Mouse (Mus musculus) intestine, postnatal 0 days (tissue): ENCODE measurements around the gene Gucy1b2. TPM values are rescaled to one million over a fixed set of nuclear protein-coding genes. Genes with fewer than 3 reads are reported as not detected.

Experiments
- ATAC-seq: fragments of 200-750 bp; cut with Nextera tagmentation; 2 replicates; pipeline ENCODE4 v1.8.0; 2017; ENCODE audit warnings: mild to moderate bottlenecking, moderate TSS enrichment, moderate library complexity
- H3K27ac ChIP-seq: fragments of 300-500 bp; sonication (generic); 2 replicates; pipeline ENCODE4 v1.5.1; 2014; ENCODE audit warnings: mild to moderate bottlenecking, low read depth, low read length, moderate library complexity
- H3K27me3 ChIP-seq: fragments of 300-500 bp; sonication (generic); replicated peaks from 2 replicates; pipeline ENCODE4 v1.6.1; 2014; ENCODE audit warnings: low read length, mixed read lengths; ENCODE audit not compliant: control insufficient read depth, insufficient read depth
- H3K36me3 ChIP-seq: fragments of 300-500 bp; sonication (generic); 2 replicates; pipeline ENCODE4 v1.6.1; 2014; ENCODE audit warnings: mild to moderate bottlenecking, moderate library complexity; ENCODE audit not compliant: control insufficient read depth, insufficient read depth
- H3K4me1 ChIP-seq: fragments of 300-500 bp; sonication (generic); replicated peaks from 2 replicates; pipeline ENCODE4 v1.6.1; 2014; ENCODE audit warnings: antibody characterized with exemption, low read length, mixed read lengths; ENCODE audit not compliant: control insufficient read depth, insufficient read depth
- H3K4me2 ChIP-seq: fragments of 300-500 bp; sonication (generic); replicated peaks from 2 replicates; pipeline ENCODE4 v1.6.1; 2014; ENCODE audit warnings: low read depth, mild to moderate bottlenecking, moderate library complexity
- H3K4me3 ChIP-seq: fragments of 300-500 bp; sonication (generic); 2 replicates; pipeline ENCODE4 v1.5.1; 2014; ENCODE audit warnings: low read depth, low read length
- H3K9ac ChIP-seq: fragments of 300-500 bp; sonication (generic); 2 replicates; pipeline ENCODE4 v1.6.1; 2014; ENCODE audit warnings: mild to moderate bottlenecking, low read depth, low read length
- H3K9me3 ChIP-seq: fragments of 300-500 bp; sonication (generic); 2 replicates; pipeline ENCODE4 v1.6.1; 2016; ENCODE audit warnings: mixed run types; ENCODE audit not compliant: control insufficient read depth
- CTCF ChIP-seq: sonication (generic); IDR thresholded peaks from 2 replicates; pipeline ENCODE4 v1.5.1; 2016; ENCODE audit warnings: low read depth, mild to moderate bottlenecking, control low read depth, antibody characterized with exemption, moderate library complexity
- WGBS: fragments of 180-500 bp; shearing (Covaris S2); extraction: QIAGEN DNeasy Blood & Tissue Kit; methylation state at CpG from one replicate; pipeline ENCODE4 v1.1.7; 2014; 5-methylcytosine and 5-hydroxymethylcytosine counted together
- polyA plus RNA-seq: library from polyadenylated mRNA; unstranded; fragments of >200 nt; fragmentation: Nextera tagmentation; extraction: Ambion mirVana; gene quantifications from 2 replicates; pipeline ENCODE4 v1.2.1, GENCODE M21; 2015

Gucy1b2 gene
- polyA plus RNA-seq, 1 experiment from 2014 or later: 0.07 TPM

- no peaks in the 10 kb centered on the region for H3K36me3 ChIP-seq
- no peaks in the 10 kb centered on the region for H3K9me3 ChIP-seq
- H3K9ac ChIP-seq: no peak overlapping the region
- ATAC-seq: no peak
- no peaks in the 10 kb centered on the region for H3K4me1 ChIP-seq
- no peak for TF ChIP-seq CTCF
- H3K4me2 ChIP-seq: no peak overlapping the region
- H3K4me3 ChIP-seq: no peak overlapping the region
- no peak overlapping the region for H3K27ac ChIP-seq
- no peaks in the 10 kb centered on the region for H3K27me3 ChIP-seq
Measured at GRCm38 (mm10) chr14:62440036-62440435, 16.1 kb downstream of the Gucy1b2 start.

- Histone ChIP-seq H3K4me1 (no peaks in the 10 kb centered on the region), H3K4me3 (no peak overlapping the region), H3K27ac (no peak overlapping the region), H3K9ac (no peak overlapping the region), H3K9me3 (no peaks in the 10 kb centered on the region), H3K36me3 (no peaks in the 10 kb centered on the region), H3K27me3 (no peaks in the 10 kb centered on the region), H3K4me2 (no peak overlapping the region)
- ATAC-seq: no peak
- WGBS: 80% methylated on average over 4 of the region's 4 CpGs
- no peak for TF ChIP-seq CTCF
Measured at GRCm38 (mm10) chr14:62438236-62438635, 17.9 kb downstream of the Gucy1b2 start.

GRCm38 (mm10) chr14:62437806-62438205 lies 18.3 kb downstream of the Gucy1b2 start:
- Histone ChIP-seq H3K36me3 (no peaks in the 10 kb centered on the region), H3K4me3 (no peak overlapping the region), H3K27ac (no peak overlapping the region), H3K4me1 (no peaks in the 10 kb centered on the region), H3K9ac (no peak overlapping the region), H3K27me3 (no peaks in the 10 kb centered on the region), H3K9me3 (no peaks in the 10 kb centered on the region), H3K4me2 (no peak overlapping the region)
- 89% methylated on average over 2 of the region's 2 CpGs for WGBS
- no peak for ATAC-seq
- TF ChIP-seq CTCF: no peak

GRCm38 (mm10) chr14:62425277-62425691 lies 30.8 kb downstream of the Gucy1b2 start:
- Histone ChIP-seq H3K4me1 (no peaks in the 10 kb centered on the region), H3K9me3 (no peaks in the 10 kb centered on the region), H3K36me3 (no peaks in the 10 kb centered on the region), H3K9ac (no peak overlapping the region), H3K27me3 (no peaks in the 10 kb centered on the region), H3K4me2 (no peak overlapping the region), H3K27ac (no peak overlapping the region), H3K4me3 (no peak overlapping the region)
- 44% methylated on average over 2 of the region's 2 CpGs for WGBS
- no peak for ATAC-seq
- TF ChIP-seq CTCF: no peak

GRCm38 (mm10) chr14:62422265-62422664 lies 33.8 kb downstream of the Gucy1b2 start:
- no peak for ATAC-seq
- Histone ChIP-seq H3K4me3 (no peak overlapping the region), H3K27me3 (no peaks in the 10 kb centered on the region), H3K27ac (no peak overlapping the region), H3K9ac (no peak overlapping the region), H3K9me3 (no peaks in the 10 kb centered on the region), H3K4me1 (no peaks in the 10 kb centered on the region), H3K36me3 (no peaks in the 10 kb centered on the region), H3K4me2 (no peak overlapping the region)
- 66% methylated on average over 4 of the region's 4 CpGs for WGBS
- no peak for TF ChIP-seq CTCF

- TF ChIP-seq CTCF: no peak
- H3K27me3 ChIP-seq: no peaks in the 10 kb centered on the region
- H3K4me1 ChIP-seq: no peaks in the 10 kb centered on the region
- ATAC-seq: no peak
- no peaks in the 10 kb centered on the region for H3K9me3 ChIP-seq
- H3K4me2 ChIP-seq: no peak overlapping the region
- H3K4me3 ChIP-seq: no peak overlapping the region
- no peak overlapping the region for H3K9ac ChIP-seq
- WGBS: 74% methylated on average over 3 of the region's 3 CpGs
- no peaks in the 10 kb centered on the region for H3K36me3 ChIP-seq
- H3K27ac ChIP-seq: no peak overlapping the region
Measured at GRCm38 (mm10) chr14:62417501-62417900, 38.6 kb downstream of the Gucy1b2 start.

GRCm38 (mm10) chr14:62416742-62417134 lies 39.4 kb downstream of the Gucy1b2 start:
- H3K36me3 ChIP-seq: no peaks in the 10 kb centered on the region
- H3K4me2 ChIP-seq: no peak overlapping the region
- H3K4me3 ChIP-seq: no peak overlapping the region
- no peak overlapping the region for H3K27ac ChIP-seq
- no peak overlapping the region for H3K9ac ChIP-seq
- no peak for ATAC-seq
- H3K27me3 ChIP-seq: no peaks in the 10 kb centered on the region
- H3K4me1 ChIP-seq: no peaks in the 10 kb centered on the region
- TF ChIP-seq CTCF: no peak
- H3K9me3 ChIP-seq: no peaks in the 10 kb centered on the region
- 22% methylated on average over 1 of the region's 1 CpGs for WGBS
